Mouse (Mus musculus) adrenal gland, postnatal 25 days (tissue): ENCODE measurements around the gene Spon1. TPM values are rescaled to one million over a fixed set of nuclear protein-coding genes. Genes with fewer than 3 reads are reported as not detected.

ENCODE experiments used
- DNase-seq: peaks from one replicate; pipeline ENCODE4 v3.0.0; 2021; ENCODE audit warnings: mixed read lengths
- total RNA-seq: library from RNA; stranded (reverse); gene quantifications from 2 replicates; pipeline ENCODE4 v1.2.3, GENCODE M21; 2021

Gene Spon1
- total RNA-seq, 1 experiment from 2014 or later: 8.9 TPM

- no peak for DNase-seq
Observed at GRCm38 (mm10) chr7:114005499-114005898, 239.7 kb downstream of the Spon1 start.

GRCm38 (mm10) chr7:114006456-114006855 is 240.7 kb downstream of the Spon1 start:
- DNase-seq: no peak

GRCm38 (mm10) chr7:114007565-114007964 is 241.8 kb downstream of the Spon1 start:
- peak; percentile 38 for DNase-seq

- no peak for DNase-seq
Observed at GRCm38 (mm10) chr7:114011726-114012443, 246.1 kb downstream of the Spon1 start.

GRCm38 (mm10) chr7:114016001-114016949 is 250.5 kb downstream of the Spon1 start:
- no peak for DNase-seq

- no peak for DNase-seq
Observed at GRCm38 (mm10) chr7:114018861-114019260, 253.1 kb downstream of the Spon1 start.

GRCm38 (mm10) chr7:114020057-114020703 is 254.4 kb downstream of the Spon1 start:
- DNase-seq: no peak

- DNase-seq: peak; percentile 73
Observed at GRCm38 (mm10) chr7:114020704-114021093, 254.9 kb downstream of the Spon1 start.

GRCm38 (mm10) chr7:114026923-114027322 is 261.1 kb downstream of the Spon1 start:
- no peak for DNase-seq

- no peak for DNase-seq
Observed at GRCm38 (mm10) chr7:114027406-114027805, 261.6 kb downstream of the Spon1 start.

GRCm38 (mm10) chr7:114028828-114029227 is 263.0 kb downstream of the Spon1 start:
- DNase-seq: no peak

GRCm38 (mm10) chr7:114029596-114029995 is 263.8 kb downstream of the Spon1 start:
- DNase-seq: peak; percentile 73

- no peak for DNase-seq
Observed at GRCm38 (mm10) chr7:114037237-114037636, 271.4 kb downstream of the Spon1 start.

GRCm38 (mm10) chr7:114041349-114041748 is 275.6 kb downstream of the Spon1 start:
- no peak for DNase-seq

- DNase-seq: no peak
Observed at GRCm38 (mm10) chr7:114042973-114043928, 277.5 kb downstream of the Spon1 start.

GRCm38 (mm10) chr7:114043929-114044549 is 278.2 kb downstream of the Spon1 start:
- no peak for DNase-seq

GRCm38 (mm10) chr7:114045814-114046213 is 280.0 kb downstream of the Spon1 start:
- no peak for DNase-seq

- DNase-seq: no peak
Observed at GRCm38 (mm10) chr7:114053720-114054119, 287.9 kb downstream of the Spon1 start.

- DNase-seq: no peak
Observed at GRCm38 (mm10) chr7:114058166-114058565, 292.4 kb downstream of the Spon1 start.

GRCm38 (mm10) chr7:114058927-114059441 is 293.2 kb downstream of the Spon1 start:
- DNase-seq: no peak

- no peak for DNase-seq
Observed at GRCm38 (mm10) chr7:114060445-114060844, 294.6 kb downstream of the Spon1 start.
